Mouse (Mus musculus): Measurements from ENCODE around the gene Gm38431. TPM values are rescaled to one million over a fixed set of nuclear protein-coding genes. Genes with fewer than 3 reads are reported as not detected.

Gene Gm38431
- total and polyA plus RNA-seq, 3 experiments = 1.1 to 30.5 (median 9.8) TPM

- Histone ChIP-seq H3K4me1 (ENCODE audit: control insufficient read depth in 1 of 2, insufficient read depth in 2 of 2) (peaks cover 31 to 86% of the 10 kb centered on the region in 2 experiments), H3K79me2 (replicated peaks; ENCODE audit: control insufficient read depth, extremely low read depth, insufficient read depth, poor library complexity, severe bottlenecking) (no peaks in the 10 kb centered on the region), H3K9ac (ENCODE audit: insufficient read depth, low read depth) (no peak overlapping the region), H3K36me3 (replicated peaks in 1 of 2; ENCODE audit: control insufficient read depth in 1 of 2, insufficient read depth in 1 of 2, low read length in 1 of 2) (peaks cover 31 to 46% of the 10 kb centered on the region in 2 experiments), H3K27ac (ENCODE audit: insufficient read depth, low read depth) (no peak overlapping the region), H3K9me3 (replicated peaks; ENCODE audit: low read length) (no peaks in the 10 kb centered on the region), H3K4me3 (replicated peaks in 1 of 3; ENCODE audit: low read depth in 2 of 3, low read length in 2 of 3, poor library complexity in 1 of 3) (no peak overlapping the region), H3K27me3 (replicated peaks) (no peaks in the 10 kb centered on the region), H3K4me2 (ENCODE audit: insufficient read depth, low read depth, poor library complexity, severe bottlenecking) (no peak overlapping the region)
- TF ChIP-seq SIN3A (IDR thresholded peaks at IDR 0.05; ENCODE audit: low read length) (no peak), JUND (conservative IDR thresholded peaks at IDR 0.05; ENCODE audit: low read depth, low read length) (no peak), POLR2A (IDR thresholded peaks at IDR 0.05; ENCODE audit: low read depth, low read length) (no peak), ETS1 (conservative IDR thresholded peaks at IDR 0.05; ENCODE audit: low read depth, low read length) (no peak), ZC3H11A (IDR thresholded peaks at IDR 0.05; ENCODE audit: low read depth, low read length) (no peak), KAT2A (IDR thresholded peaks at IDR 0.05; ENCODE audit: insufficient replicate concordance, low read length) (no peak), CHD2 (IDR thresholded peaks at IDR 0.05; ENCODE audit: low read length) (no peak)
- in situ Hi-C loops (cut with MboI; ENCODE audit: low pct_ligation_motif_present, low pct_unique_long_range_greater_than_20kb, low sequenced_read_pairs) = no loop called here
- no peak for DNase-seq (ENCODE audit: extremely low read depth)
- dilution Hi-C loops (cut with MboI; ENCODE audit: extremely low pct_ligation_motif_present, extremely low pct_unique_long_range_greater_than_20kb, low sequenced_read_pairs) = no loop called here
Measured at GRCm38 (mm10) chr9:21102076-21102475, 10.3 kb upstream of the Gm38431 start.

GRCm38 (mm10) chr9:21100447-21101161 is 8.8 kb upstream of the Gm38431 start:
- Histone ChIP-seq H3K27me3 (replicated peaks) (no peaks in the 10 kb centered on the region), H3K27ac (ENCODE audit: insufficient read depth, low read depth) (peak overlapping the region; percentile 64), H3K36me3 (replicated peaks in 1 of 2; ENCODE audit: control insufficient read depth in 1 of 2, insufficient read depth in 1 of 2, low read length in 1 of 2) (peaks cover 19 to 35% of the 10 kb centered on the region in 2 experiments), H3K9me3 (replicated peaks; ENCODE audit: low read length) (no peaks in the 10 kb centered on the region), H3K4me3 (replicated peaks in 1 of 3; ENCODE audit: low read depth in 2 of 3, low read length in 2 of 3, poor library complexity in 1 of 3) (peak overlapping the region; percentile 23 to 50 (median 42)), H3K4me1 (ENCODE audit: control insufficient read depth in 1 of 2, insufficient read depth in 2 of 2) (peaks cover 31 to 78% of the 10 kb centered on the region in 2 experiments), H3K4me2 (ENCODE audit: insufficient read depth, low read depth, poor library complexity, severe bottlenecking) (peak overlapping the region; percentile 91), H3K79me2 (replicated peaks; ENCODE audit: control insufficient read depth, extremely low read depth, insufficient read depth, poor library complexity, severe bottlenecking) (no peaks in the 10 kb centered on the region), H3K9ac (ENCODE audit: insufficient read depth, low read depth) (peak overlapping the region; percentile 48; the same call in 1 of the 2 replicates)
- in situ Hi-C loops (cut with MboI; ENCODE audit: low pct_ligation_motif_present, low pct_unique_long_range_greater_than_20kb, low sequenced_read_pairs) = no loop called here
- dilution Hi-C loops (cut with MboI; ENCODE audit: extremely low pct_ligation_motif_present, extremely low pct_unique_long_range_greater_than_20kb, low sequenced_read_pairs) = no loop called here
- DNase-seq (ENCODE audit: extremely low read depth) = peak; percentile 33
- TF ChIP-seq UBTF (IDR thresholded peaks at IDR 0.05; ENCODE audit: low read depth, low read length) (no peak), MAFK (IDR thresholded peaks at IDR 0.05; ENCODE audit: insufficient replicate concordance, low read length) (no peak), JUND (conservative IDR thresholded peaks at IDR 0.05; ENCODE audit: low read depth, low read length) (no peak), SMC3 (IDR thresholded peaks at IDR 0.05; ENCODE audit: low read depth, low read length) (no peak), POLR2A (IDR thresholded peaks at IDR 0.05; ENCODE audit: low read depth, low read length) (peak; percentile 66), BHLHE40 (IDR thresholded peaks at IDR 0.05; ENCODE audit: low read depth, low read length) (peak; percentile 71), MAX (IDR thresholded peaks at IDR 0.05; ENCODE audit: low read length) (peak; percentile 81), MYC (IDR thresholded peaks at IDR 0.05; ENCODE audit: low read depth, low read length) (peak; percentile 90), HCFC1 (IDR thresholded peaks at IDR 0.05; ENCODE audit: low read depth, low read length) (no peak), RCOR1 (conservative IDR thresholded peaks at IDR 0.05; ENCODE audit: low read depth, low read length) (no peak), CHD1 (IDR thresholded peaks at IDR 0.05; ENCODE audit: low read depth, low read length) (no peak), PAX5 (IDR thresholded peaks at IDR 0.05; ENCODE audit: low read length) (no peak), MXI1 (IDR thresholded peaks at IDR 0.05; ENCODE audit: low read depth, low read length) (peak; percentile 62; the same call in 1 of the 2 replicates), CTCF (conservative IDR thresholded peaks at IDR 0.05 in 1 of 2, IDR thresholded peaks at IDR 0.05 in 1 of 2; ENCODE audit: low read depth in 2 of 2, low read length in 2 of 2) (no peak), ZKSCAN1 (IDR thresholded peaks at IDR 0.05; ENCODE audit: borderline replicate concordance, low read depth, low read length) (no peak), ZC3H11A (IDR thresholded peaks at IDR 0.05; ENCODE audit: low read depth, low read length) (no peak), EP300 (IDR thresholded peaks at IDR 0.05; ENCODE audit: low read length) (no peak), JUN (IDR thresholded peaks at IDR 0.05; ENCODE audit: insufficient read depth, low read depth, low read length) (no peak), CHD2 (IDR thresholded peaks at IDR 0.05; ENCODE audit: low read length) (no peak), ZNF384 (IDR thresholded peaks at IDR 0.05; ENCODE audit: low read depth, low read length) (no peak), ZMIZ1 (IDR thresholded peaks at IDR 0.05; ENCODE audit: low read depth, low read length) (no peak), GABPA (IDR thresholded peaks at IDR 0.05; ENCODE audit: insufficient replicate concordance, low read depth, low read length) (no peak), RAD21 (IDR thresholded peaks at IDR 0.05; ENCODE audit: low read depth, low read length) (no peak), ETS1 (conservative IDR thresholded peaks at IDR 0.05; ENCODE audit: low read depth, low read length) (no peak), USF2 (conservative IDR thresholded peaks at IDR 0.05; ENCODE audit: low read depth, low read length) (no peak), NELFE (IDR thresholded peaks at IDR 0.05; ENCODE audit: low read depth, low read length) (peak; percentile 54; the same call in 1 of the 2 replicates), IRF4 (IDR thresholded peaks at IDR 0.05; ENCODE audit: low read depth, low read length) (no peak), E2F4 (IDR thresholded peaks at IDR 0.05; ENCODE audit: insufficient replicate concordance, low read depth, low read length) (no peak), TBP (conservative IDR thresholded peaks at IDR 0.05; ENCODE audit: low read depth, low read length) (no peak), USF1 (IDR thresholded peaks at IDR 0.05; ENCODE audit: low read depth, low read length) (no peak)
